Mouse (Mus musculus): ENCODE measurements at regions not wholly inside any gene's neighbourhood (a gene's known extent, or its start where the extent isn't known, plus 50 kb on each side); places are given as distances from the start of the nearest gene placed in this dataset.

DNA sequence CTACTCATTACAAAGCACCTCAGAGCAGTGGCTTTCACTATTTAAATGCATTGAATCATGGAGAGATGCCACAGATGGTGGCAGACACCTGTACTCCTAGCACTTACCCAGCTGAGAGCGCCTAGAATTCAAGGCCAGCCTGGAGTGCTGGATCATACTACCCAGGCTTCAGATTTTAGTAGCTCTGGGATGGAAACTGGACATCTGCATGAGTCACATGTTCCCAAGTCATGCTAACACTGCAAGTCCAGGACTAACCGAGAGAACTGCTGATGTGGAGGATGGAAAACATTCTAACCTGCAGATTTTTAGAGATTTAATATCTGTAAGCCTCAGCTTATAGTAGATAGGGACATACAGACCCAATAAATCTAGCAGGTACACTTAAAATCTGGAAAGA, 1384.3 kb downstream of the Gsdmc2 start:
- H3K9ac ChIP-seq (replicated peaks; ENCODE audit: low read length) = no peak overlapping the region
- WGBS = 79% methylated on average over 2 of the region's 2 CpGs
- no peak overlapping the region for H3K4me2 ChIP-seq (ENCODE audit: low read depth, low read length)
- H3K36me3 ChIP-seq (replicated peaks; ENCODE audit: control insufficient read depth, insufficient read depth, low read depth, low read length) = no peaks in the 10 kb centered on the region
- no peaks in the 10 kb centered on the region for H3K9me3 ChIP-seq (replicated peaks; ENCODE audit: control insufficient read depth, low read length)
- no peaks in the 10 kb centered on the region for H3K4me1 ChIP-seq (ENCODE audit: control insufficient read depth, insufficient read depth, low read length)
- H3K4me3 ChIP-seq (ENCODE audit: low read depth, low read length) = no peak overlapping the region
- H3K27me3 ChIP-seq (ENCODE audit: control insufficient read depth, insufficient read depth, low read length) = no peaks in the 10 kb centered on the region
- H3K27ac ChIP-seq (replicated peaks; ENCODE audit: low read depth, low read length) = no peak overlapping the region
- DNase-seq (ENCODE audit: low spot score) (no peak), ATAC-seq (replicated peaks; ENCODE audit: insufficient number of reproducible peaks, low FRiP score, low TSS enrichment, low read depth) (no peak)

DNA sequence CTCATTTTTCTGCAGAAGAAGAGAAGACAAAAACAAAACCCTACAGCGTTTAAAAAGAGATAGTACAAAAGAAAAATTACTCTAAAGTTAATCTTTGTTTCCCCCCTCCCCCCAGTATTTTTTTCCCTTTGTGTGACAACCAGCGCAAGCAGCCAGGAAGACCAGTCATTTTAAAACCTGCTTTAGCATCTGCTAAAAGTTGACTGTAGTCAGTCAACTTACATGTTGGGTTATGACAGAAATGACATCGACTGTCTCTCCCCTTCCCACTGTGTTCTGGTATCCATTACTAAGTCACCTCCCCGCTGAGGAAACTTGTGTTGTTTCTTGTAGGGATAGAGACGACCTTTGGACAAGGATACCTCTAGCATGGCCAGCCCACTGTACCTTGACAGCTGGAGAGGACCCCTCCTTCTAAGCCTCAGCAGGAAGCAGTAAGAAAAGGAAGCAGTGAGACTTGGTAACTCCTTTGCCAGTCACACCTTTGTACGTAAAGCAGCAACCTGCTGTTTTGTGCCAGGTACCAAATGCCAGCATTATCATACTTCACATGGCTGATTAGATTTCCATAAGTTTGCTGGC, 1384.9 kb downstream of the Gsdmc2 start:
- Histone ChIP-seq H3K4me1 (ENCODE audit: control insufficient read depth, insufficient read depth, low read length) (no peaks in the 10 kb centered on the region), H3K36me3 (replicated peaks; ENCODE audit: control insufficient read depth, insufficient read depth, low read depth, low read length) (no peaks in the 10 kb centered on the region), H3K27me3 (ENCODE audit: control insufficient read depth, insufficient read depth, low read length) (no peaks in the 10 kb centered on the region), H3K9me3 (replicated peaks; ENCODE audit: control insufficient read depth, low read length) (no peaks in the 10 kb centered on the region), H3K4me2 (ENCODE audit: low read depth, low read length) (no peak overlapping the region), H3K27ac (replicated peaks; ENCODE audit: low read depth, low read length) (no peak overlapping the region), H3K9ac (replicated peaks; ENCODE audit: low read length) (no peak overlapping the region), H3K4me3 (ENCODE audit: low read depth, low read length) (no peak overlapping the region)
- ATAC-seq (replicated peaks; ENCODE audit: insufficient number of reproducible peaks, low FRiP score, low TSS enrichment, low read depth) (no peak), DNase-seq (ENCODE audit: low spot score) (no peak)
- 69% methylated on average over 6 of the region's 6 CpGs for WGBS

DNA sequence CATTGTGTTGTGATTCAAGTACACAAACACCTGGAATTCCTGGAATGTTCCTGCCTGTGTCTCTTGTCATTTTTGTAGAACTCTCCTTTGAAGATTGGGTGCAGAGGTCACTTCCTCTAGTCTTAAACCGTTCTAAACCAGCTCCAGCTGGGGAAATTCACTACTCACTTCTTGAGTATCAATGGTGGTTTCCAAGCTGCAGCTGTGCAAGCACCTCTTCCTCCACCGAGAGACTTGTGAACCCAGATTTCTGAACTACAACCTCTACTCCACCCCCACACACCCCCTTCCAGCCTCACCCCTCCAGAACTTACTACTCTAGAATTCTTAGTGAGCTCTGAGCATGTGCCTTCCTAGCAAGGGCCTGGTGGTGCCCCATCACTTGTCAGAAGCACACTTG, 1387.0 kb downstream of the Gsdmc2 start:
- ATAC-seq (replicated peaks; ENCODE audit: insufficient number of reproducible peaks, low FRiP score, low TSS enrichment, low read depth) (no peak), DNase-seq (ENCODE audit: low spot score) (peak; percentile 33)
- 29% methylated on average over 2 of the region's 2 CpGs for WGBS
- no peak overlapping the region for H3K9ac ChIP-seq (replicated peaks; ENCODE audit: low read length)
- H3K4me2 ChIP-seq (ENCODE audit: low read depth, low read length) = no peak overlapping the region
- H3K36me3 ChIP-seq (replicated peaks; ENCODE audit: control insufficient read depth, insufficient read depth, low read depth, low read length) = no peaks in the 10 kb centered on the region
- no peak overlapping the region for H3K27ac ChIP-seq (replicated peaks; ENCODE audit: low read depth, low read length)
- no peaks in the 10 kb centered on the region for H3K4me1 ChIP-seq (ENCODE audit: control insufficient read depth, insufficient read depth, low read length)
- H3K4me3 ChIP-seq (ENCODE audit: low read depth, low read length) = no peak overlapping the region
- H3K27me3 ChIP-seq (ENCODE audit: control insufficient read depth, insufficient read depth, low read length) = no peaks in the 10 kb centered on the region
- H3K9me3 ChIP-seq (replicated peaks; ENCODE audit: control insufficient read depth, low read length) = no peaks in the 10 kb centered on the region

DNA sequence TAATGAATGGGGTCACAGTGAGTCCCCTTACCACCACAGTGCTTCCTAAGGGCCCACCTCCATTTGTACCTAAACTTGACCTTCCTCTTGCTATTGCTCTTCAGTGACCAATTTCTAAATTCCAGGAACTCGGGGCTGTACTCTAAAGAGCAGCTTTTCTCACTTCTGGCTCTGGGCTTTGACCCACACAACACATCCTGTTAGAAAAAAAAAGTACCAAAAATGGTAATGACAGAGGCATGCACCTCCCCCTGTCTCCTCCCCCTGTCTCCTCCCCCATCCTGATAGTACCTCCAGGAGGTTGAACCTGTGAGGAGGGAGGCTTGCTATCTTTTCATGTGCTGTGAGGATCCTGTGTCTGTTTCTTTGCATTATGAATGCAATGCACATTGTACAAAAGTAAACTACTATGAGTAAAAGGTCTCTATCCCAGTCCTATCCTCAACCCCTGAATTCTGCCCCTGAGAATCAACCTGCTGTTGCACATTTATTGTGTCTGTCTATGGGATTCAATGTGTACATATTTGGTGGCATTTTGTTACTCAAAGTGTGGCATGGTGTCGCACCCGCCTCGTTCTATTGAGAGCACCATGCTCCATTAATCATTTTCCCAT, 1387.8 kb downstream of the Gsdmc2 start:
- Histone ChIP-seq H3K4me2 (ENCODE audit: low read depth, low read length) (no peak overlapping the region), H3K9me3 (replicated peaks; ENCODE audit: control insufficient read depth, low read length) (no peaks in the 10 kb centered on the region), H3K9ac (replicated peaks; ENCODE audit: low read length) (no peak overlapping the region), H3K27me3 (ENCODE audit: control insufficient read depth, insufficient read depth, low read length) (no peaks in the 10 kb centered on the region), H3K36me3 (replicated peaks; ENCODE audit: control insufficient read depth, insufficient read depth, low read depth, low read length) (no peaks in the 10 kb centered on the region), H3K27ac (replicated peaks; ENCODE audit: low read depth, low read length) (no peak overlapping the region), H3K4me3 (ENCODE audit: low read depth, low read length) (no peak overlapping the region), H3K4me1 (ENCODE audit: control insufficient read depth, insufficient read depth, low read length) (no peaks in the 10 kb centered on the region)
- no peak for ATAC-seq (replicated peaks; ENCODE audit: insufficient number of reproducible peaks, low FRiP score, low TSS enrichment, low read depth)
- DNase-seq (ENCODE audit: low spot score) = no peak
- WGBS = 77% methylated on average over 4 of the region's 4 CpGs

DNA sequence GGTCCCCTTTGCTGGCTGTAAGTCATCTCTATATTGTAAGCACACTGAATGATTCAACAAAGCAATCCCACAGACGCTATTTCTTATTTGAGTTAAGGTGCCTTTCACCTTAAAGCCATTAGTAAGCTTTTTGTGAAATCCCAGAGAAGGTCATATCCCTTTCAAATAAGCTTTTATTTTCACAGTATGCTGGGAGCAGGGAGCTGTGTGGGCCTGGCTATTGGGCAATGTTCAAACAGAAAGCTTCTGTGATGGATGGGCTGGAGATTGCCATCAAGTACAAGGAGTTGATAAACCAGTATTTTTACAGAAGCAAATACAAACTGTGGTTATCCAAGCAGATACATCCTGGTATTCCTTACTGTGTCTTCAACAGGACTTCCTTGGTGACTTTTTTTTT, 1389.0 kb downstream of the Gsdmc2 start:
- Histone ChIP-seq H3K27ac (replicated peaks; ENCODE audit: low read depth, low read length) (no peak overlapping the region), H3K9me3 (replicated peaks; ENCODE audit: control insufficient read depth, low read length) (no peaks in the 10 kb centered on the region), H3K4me1 (ENCODE audit: control insufficient read depth, insufficient read depth, low read length) (no peaks in the 10 kb centered on the region), H3K9ac (replicated peaks; ENCODE audit: low read length) (no peak overlapping the region), H3K4me3 (ENCODE audit: low read depth, low read length) (no peak overlapping the region), H3K27me3 (ENCODE audit: control insufficient read depth, insufficient read depth, low read length) (no peaks in the 10 kb centered on the region), H3K4me2 (ENCODE audit: low read depth, low read length) (no peak overlapping the region), H3K36me3 (replicated peaks; ENCODE audit: control insufficient read depth, insufficient read depth, low read depth, low read length) (no peaks in the 10 kb centered on the region)
- ATAC-seq (replicated peaks; ENCODE audit: insufficient number of reproducible peaks, low FRiP score, low TSS enrichment, low read depth) (no peak), DNase-seq (ENCODE audit: low spot score) (no peak)
- WGBS = 79% methylated on average over 1 of the region's 1 CpGs

DNA sequence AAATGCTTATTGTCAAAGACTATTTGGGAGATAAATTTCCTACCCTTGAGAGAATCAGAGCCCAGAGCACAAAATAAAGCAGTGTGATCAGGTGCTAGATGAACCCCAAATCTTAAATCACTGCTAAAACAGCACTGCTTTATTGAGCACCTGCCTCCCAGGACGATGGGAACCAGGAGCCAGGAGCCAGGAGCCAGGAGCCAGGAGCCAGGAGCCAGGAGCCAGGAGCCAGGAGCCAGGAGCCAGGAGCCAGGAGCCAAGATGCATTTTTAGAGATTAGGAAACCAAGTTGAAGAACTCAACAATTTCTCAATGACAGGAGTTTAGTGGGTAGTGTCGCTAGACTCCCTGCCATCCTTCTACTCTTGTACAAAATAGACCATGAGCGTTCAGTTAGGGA, 1396.9 kb downstream of the Gsdmc2 start:
- H3K9me3 ChIP-seq (replicated peaks; ENCODE audit: control insufficient read depth, low read length) = no peaks in the 10 kb centered on the region
- no peaks in the 10 kb centered on the region for H3K27me3 ChIP-seq (ENCODE audit: control insufficient read depth, insufficient read depth, low read length)
- no peak overlapping the region for H3K27ac ChIP-seq (replicated peaks; ENCODE audit: low read depth, low read length)
- H3K36me3 ChIP-seq (replicated peaks; ENCODE audit: control insufficient read depth, insufficient read depth, low read depth, low read length) = no peaks in the 10 kb centered on the region
- no peak overlapping the region for H3K4me2 ChIP-seq (ENCODE audit: low read depth, low read length)
- ATAC-seq (replicated peaks; ENCODE audit: insufficient number of reproducible peaks, low FRiP score, low TSS enrichment, low read depth) = no peak
- no peak overlapping the region for H3K9ac ChIP-seq (replicated peaks; ENCODE audit: low read length)
- WGBS = 81% methylated on average over 3 of the region's 3 CpGs
- H3K4me3 ChIP-seq (ENCODE audit: low read depth, low read length) = no peak overlapping the region
- H3K4me1 ChIP-seq (ENCODE audit: control insufficient read depth, insufficient read depth, low read length) = no peaks in the 10 kb centered on the region
- no peak for DNase-seq (ENCODE audit: low spot score)

DNA sequence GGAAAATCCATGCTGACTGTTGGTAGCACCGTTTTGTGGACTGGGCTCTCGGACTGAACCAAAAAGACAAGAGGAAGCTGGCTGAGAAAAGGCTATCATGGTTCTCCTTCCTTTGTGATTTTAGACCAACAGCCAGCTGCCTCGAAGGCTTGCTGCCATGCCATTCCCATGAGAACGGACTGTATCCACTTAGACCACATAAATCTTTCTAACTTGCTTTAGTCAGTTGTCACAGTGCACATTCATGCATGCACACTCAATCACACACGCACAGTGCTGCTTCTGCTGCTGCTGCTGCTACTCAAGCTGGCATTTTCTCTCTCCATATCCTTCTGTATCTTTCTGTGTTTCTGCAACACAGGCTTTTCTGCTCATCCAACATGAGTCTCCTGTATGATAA, 1405.8 kb downstream of the Gsdmc2 start:
- no peaks in the 10 kb centered on the region for H3K4me1 ChIP-seq (ENCODE audit: control insufficient read depth, insufficient read depth, low read length)
- no peaks in the 10 kb centered on the region for H3K9me3 ChIP-seq (replicated peaks; ENCODE audit: control insufficient read depth, low read length)
- 82% methylated on average over 5 of the region's 5 CpGs for WGBS
- no peak overlapping the region for H3K27ac ChIP-seq (replicated peaks; ENCODE audit: low read depth, low read length)
- ATAC-seq (replicated peaks; ENCODE audit: insufficient number of reproducible peaks, low FRiP score, low TSS enrichment, low read depth) (no peak), DNase-seq (ENCODE audit: low spot score) (no peak)
- H3K9ac ChIP-seq (replicated peaks; ENCODE audit: low read length) = no peak overlapping the region
- H3K4me3 ChIP-seq (ENCODE audit: low read depth, low read length) = no peak overlapping the region
- H3K36me3 ChIP-seq (replicated peaks; ENCODE audit: control insufficient read depth, insufficient read depth, low read depth, low read length) = no peaks in the 10 kb centered on the region
- H3K4me2 ChIP-seq (ENCODE audit: low read depth, low read length) = no peak overlapping the region
- H3K27me3 ChIP-seq (ENCODE audit: control insufficient read depth, insufficient read depth, low read length) = no peaks in the 10 kb centered on the region

DNA sequence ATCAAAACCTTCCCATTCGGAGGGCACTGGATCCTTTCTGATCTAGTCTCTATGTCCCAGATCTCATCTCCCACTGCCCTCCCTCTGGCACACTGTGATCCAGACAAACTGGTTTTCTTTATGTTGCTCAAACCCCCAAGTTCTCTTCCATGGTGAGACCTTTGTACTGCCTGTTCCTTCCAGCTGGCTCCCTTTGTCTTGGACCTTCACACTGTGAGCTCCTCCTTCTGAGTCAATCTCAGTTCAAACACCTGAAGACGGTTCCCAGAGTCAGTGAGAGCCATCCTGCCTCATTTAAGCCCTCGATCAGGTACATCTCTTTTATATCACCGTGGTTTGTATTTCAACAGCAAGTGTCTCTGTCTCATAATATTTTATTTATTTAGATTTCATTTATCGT, 1408.3 kb downstream of the Gsdmc2 start:
- no peak for DNase-seq (ENCODE audit: low spot score)
- ATAC-seq (replicated peaks; ENCODE audit: insufficient number of reproducible peaks, low FRiP score, low TSS enrichment, low read depth) = no peak
- Histone ChIP-seq H3K9me3 (replicated peaks; ENCODE audit: control insufficient read depth, low read length) (no peaks in the 10 kb centered on the region), H3K4me2 (ENCODE audit: low read depth, low read length) (no peak overlapping the region), H3K36me3 (replicated peaks; ENCODE audit: control insufficient read depth, insufficient read depth, low read depth, low read length) (no peaks in the 10 kb centered on the region), H3K9ac (replicated peaks; ENCODE audit: low read length) (no peak overlapping the region), H3K4me3 (ENCODE audit: low read depth, low read length) (no peak overlapping the region), H3K4me1 (ENCODE audit: control insufficient read depth, insufficient read depth, low read length) (no peaks in the 10 kb centered on the region), H3K27ac (replicated peaks; ENCODE audit: low read depth, low read length) (no peak overlapping the region), H3K27me3 (ENCODE audit: control insufficient read depth, insufficient read depth, low read length) (no peaks in the 10 kb centered on the region)
- 84% methylated on average over 5 of the region's 5 CpGs for WGBS

Measured in embryonic facial prominence, embryonic 11.5 days (tissue).